Mouse (Mus musculus) neural tube, embryonic 12.5 days (tissue): Measurements from ENCODE around the gene Heatr6. TPM values are rescaled to one million over a fixed set of nuclear protein-coding genes. Genes with fewer than 3 reads are reported as not detected.

Source experiments
- ATAC-seq: fragments of 200-750 bp; cut with Nextera tagmentation; 2 replicates; pipeline ENCODE4 v1.8.0; 2017; ENCODE audit warnings: low read depth, mild to moderate bottlenecking, moderate TSS enrichment, moderate library complexity; ENCODE audit not compliant: low FRiP score
- H3K27ac ChIP-seq: fragments of 300-500 bp; sonication (generic); 2 replicates; pipeline ENCODE4 v1.5.1; 2016
- H3K27me3 ChIP-seq: fragments of 300-500 bp; sonication (generic); replicated peaks from 2 replicates; pipeline ENCODE4 v1.6.1; 2016; ENCODE audit warnings: mild to moderate bottlenecking
- H3K36me3 ChIP-seq: fragments of 300-500 bp; sonication (generic); 2 replicates; pipeline ENCODE4 v1.6.1; 2016; ENCODE audit warnings: mild to moderate bottlenecking
- H3K4me1 ChIP-seq: fragments of 300-500 bp; sonication (generic); 2 replicates; pipeline ENCODE4 v1.6.1; 2016
- H3K4me2 ChIP-seq: fragments of 300-500 bp; sonication (generic); replicated peaks from 2 replicates; pipeline ENCODE4 v1.6.1; 2016; ENCODE audit warnings: mild to moderate bottlenecking
- H3K4me3 ChIP-seq: fragments of 300-500 bp; sonication (generic); 2 replicates; pipeline ENCODE4 v1.5.1; 2016
- H3K9ac ChIP-seq: fragments of 300-500 bp; sonication (generic); 2 replicates; pipeline ENCODE4 v1.6.1; 2016; ENCODE audit warnings: mild to moderate bottlenecking
- H3K9me3 ChIP-seq: fragments of 300-500 bp; sonication (generic); 2 replicates; pipeline ENCODE4 v1.6.1; 2016; ENCODE audit warnings: mild to moderate bottlenecking
- WGBS: fragments of 180-500 bp; shearing (Covaris S2); methylation state at CpG from one replicate; pipeline ENCODE4 v1.1.7; 2016; 5-methylcytosine and 5-hydroxymethylcytosine counted together
- polyA plus RNA-seq: library from polyadenylated mRNA; unstranded; fragments of >200 nt; fragmentation: Nextera tagmentation; extraction: Ambion mirVana; gene quantifications from 2 replicates; pipeline ENCODE4 v1.2.1, GENCODE M21; 2016

Heatr6 gene
- polyA plus RNA-seq, 1 experiment from 2014 or later: 33.2 TPM

DNA sequence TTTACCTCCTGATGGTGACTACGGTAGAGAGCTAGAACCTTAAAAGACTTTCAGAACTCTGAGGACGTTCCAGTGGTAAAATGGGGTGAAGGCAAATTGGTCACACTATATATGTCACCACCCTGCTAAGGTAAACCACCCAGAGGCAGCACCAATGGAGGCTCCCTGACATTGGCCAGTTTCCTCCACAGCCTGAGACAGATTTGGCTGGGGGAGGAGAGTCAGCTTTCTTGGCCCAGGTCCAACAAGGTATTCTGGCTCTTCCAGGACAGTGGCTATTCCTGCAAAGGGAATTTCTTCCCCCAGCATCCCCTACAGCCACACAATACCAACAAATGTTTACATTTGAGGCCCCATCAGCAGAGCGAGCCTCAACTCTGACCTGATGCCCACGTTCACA lies 64.5 kb downstream of the Heatr6 start:
- Histone ChIP-seq H3K9ac (no peak overlapping the region), H3K27me3 (no peaks in the 10 kb centered on the region; the same call in 1 of the 2 replicates)

DNA sequence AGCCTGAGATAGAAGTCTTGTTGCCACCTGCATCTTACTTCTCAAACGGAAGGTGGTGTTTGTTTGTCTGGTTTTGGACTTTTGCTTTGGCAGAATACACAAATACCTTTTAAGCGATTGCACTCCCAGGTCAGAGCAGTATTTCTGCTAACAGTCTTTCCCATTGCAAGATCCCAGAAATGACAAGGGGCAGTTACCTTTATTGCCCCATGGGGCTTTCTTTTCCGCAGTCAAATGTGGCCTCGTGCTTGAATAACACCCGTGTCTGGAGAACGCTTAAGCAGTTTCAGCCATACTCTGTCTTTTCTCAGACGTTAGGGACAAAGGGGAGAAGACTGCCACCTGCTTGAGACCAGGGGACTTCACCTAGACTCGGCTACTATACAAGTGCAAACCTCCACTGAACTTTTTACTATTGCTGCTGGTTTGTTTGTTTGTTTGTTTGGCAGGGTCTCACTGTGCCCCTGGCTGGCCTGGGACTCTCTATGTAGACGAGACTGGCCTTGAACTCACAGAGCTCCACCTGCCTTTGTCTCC lies 65.2 kb downstream of the Heatr6 start:
- no peak overlapping the region for H3K4me3 ChIP-seq
- no peak for ATAC-seq
- WGBS: 50% methylated on average over 9 of the region's 9 CpGs
- no peaks in the 10 kb centered on the region for H3K36me3 ChIP-seq
- H3K27ac ChIP-seq: no peak overlapping the region
- H3K4me1 ChIP-seq: 0 out of 2 replicates have a peak, but pooled peaks cover 5% of the 10 kb centered on the region
- no peaks in the 10 kb centered on the region for H3K9me3 ChIP-seq
- no peak overlapping the region for H3K9ac ChIP-seq
- no peaks in the 10 kb centered on the region; the same call in 1 of the 2 replicates for H3K27me3 ChIP-seq
- no peak overlapping the region for H3K4me2 ChIP-seq

More for the DNA sequence above, 64.5 kb downstream of the Heatr6 start:
- 0 out of 2 replicates have a peak, but pooled peaks cover 5% of the 10 kb centered on the region for H3K4me1 ChIP-seq
- no peaks in the 10 kb centered on the region for H3K36me3 ChIP-seq
- H3K4me3 ChIP-seq: no peak overlapping the region
- H3K27ac ChIP-seq: no peak overlapping the region
- ATAC-seq: no peak
- H3K9me3 ChIP-seq: no peaks in the 10 kb centered on the region
- no peak overlapping the region for H3K4me2 ChIP-seq
- 75% methylated on average over 4 of the region's 4 CpGs for WGBS

DNA sequence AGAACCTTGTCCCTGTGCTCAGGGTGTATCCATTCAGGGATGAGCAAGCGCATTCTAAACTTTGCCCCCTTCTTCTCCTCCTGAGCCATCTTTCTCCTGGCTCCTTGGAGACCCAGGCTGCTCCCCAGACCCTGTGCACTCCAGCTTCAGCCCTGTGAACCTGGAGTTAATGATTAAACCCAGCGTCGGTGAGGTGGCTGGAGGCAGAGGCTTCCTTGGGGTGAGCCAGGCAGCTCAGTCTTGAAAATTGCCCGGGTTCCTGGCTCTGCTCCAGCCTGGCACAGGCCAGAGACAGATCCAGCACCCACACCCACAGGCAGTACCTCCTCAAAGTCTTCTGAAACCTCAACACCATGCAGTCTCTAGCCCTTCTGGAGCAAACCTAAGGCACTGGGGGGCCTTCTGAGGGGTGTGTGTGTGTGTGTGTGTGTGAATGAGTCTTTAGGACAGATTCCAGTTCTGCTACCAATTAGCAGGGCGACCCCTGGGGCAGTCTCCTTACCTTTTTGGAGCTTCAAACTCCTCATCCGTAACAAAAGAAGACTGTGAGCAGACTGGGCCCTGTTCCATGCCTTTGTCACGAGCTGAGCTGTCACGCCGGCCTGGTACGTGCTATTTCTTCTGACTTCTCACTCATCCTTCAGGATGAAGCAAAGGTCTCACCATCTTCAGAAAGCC lies 66.4 kb downstream of the Heatr6 start:
- Histone ChIP-seq H3K4me3 (no peak overlapping the region), H3K9ac (no peak overlapping the region), H3K27me3 (no peaks in the 10 kb centered on the region; the same call in 1 of the 2 replicates), H3K36me3 (no peaks in the 10 kb centered on the region), H3K9me3 (no peaks in the 10 kb centered on the region), H3K27ac (no peak overlapping the region), H3K4me2 (no peak overlapping the region), H3K4me1 (0 out of 2 replicates have a peak, but pooled peaks cover 5% of the 10 kb centered on the region)
- no peak for ATAC-seq
- WGBS: 36% methylated on average over 10 of the region's 10 CpGs

DNA sequence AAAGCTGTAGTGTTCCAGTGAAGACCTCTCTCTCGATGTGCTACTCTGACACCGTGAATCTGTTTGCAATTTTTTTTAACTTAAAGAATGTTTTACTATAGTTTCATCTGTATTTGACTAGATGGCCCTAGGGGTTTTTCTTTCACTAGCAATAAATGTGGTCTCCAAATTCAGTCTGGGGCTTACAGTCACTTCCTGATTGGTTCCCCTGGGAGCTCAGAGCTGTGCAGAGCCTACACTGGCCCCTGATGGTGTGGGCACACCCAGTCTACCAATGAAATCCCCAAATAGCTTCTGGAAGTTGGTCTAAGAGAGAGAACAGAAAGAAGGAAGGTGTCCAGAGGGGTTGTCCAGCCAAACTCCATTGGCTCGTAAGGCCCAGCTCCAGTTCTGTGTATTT lies 72.6 kb downstream of the Heatr6 start:
- H3K9ac ChIP-seq: no peak overlapping the region
- no peak overlapping the region for H3K4me2 ChIP-seq
- no peak overlapping the region for H3K4me3 ChIP-seq
- no peaks in the 10 kb centered on the region for H3K4me1 ChIP-seq
- no peak for ATAC-seq
- H3K9me3 ChIP-seq: no peaks in the 10 kb centered on the region
- H3K36me3 ChIP-seq: no peaks in the 10 kb centered on the region
- 93% methylated on average over 3 of the region's 3 CpGs for WGBS
- H3K27ac ChIP-seq: no peak overlapping the region
- no peaks in the 10 kb centered on the region for H3K27me3 ChIP-seq

DNA sequence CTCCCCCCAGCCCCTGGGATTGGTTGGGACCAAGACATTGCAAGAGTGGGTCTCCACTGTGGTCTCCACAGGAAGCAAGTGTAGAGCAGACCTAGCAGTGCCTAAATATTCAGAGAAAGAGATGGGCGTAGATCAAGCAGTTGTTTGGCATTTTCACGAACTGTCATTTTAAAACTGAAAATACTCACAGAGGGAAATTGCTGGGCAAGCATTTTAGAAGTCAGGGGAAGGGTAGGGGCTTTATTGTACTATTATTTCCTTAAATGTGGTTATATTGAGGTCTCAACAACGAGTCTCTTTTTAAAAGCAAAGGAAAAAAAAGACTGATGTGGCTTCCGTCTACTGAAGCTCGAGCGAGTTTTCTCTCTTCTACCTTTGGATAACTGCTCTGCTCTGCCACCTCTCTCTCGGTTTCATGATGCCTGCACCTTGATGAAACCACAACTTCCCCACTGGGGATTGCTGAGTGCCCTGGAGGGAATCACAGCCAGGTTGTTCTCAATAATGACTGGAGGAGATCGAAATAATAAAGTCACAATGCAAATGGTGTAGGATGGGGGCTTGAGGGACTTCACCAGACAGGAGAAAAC lies 75.2 kb downstream of the Heatr6 start:
- Histone ChIP-seq H3K4me2 (no peak overlapping the region), H3K27ac (no peak overlapping the region), H3K4me1 (no peaks in the 10 kb centered on the region), H3K36me3 (no peaks in the 10 kb centered on the region), H3K4me3 (no peak overlapping the region), H3K9me3 (no peaks in the 10 kb centered on the region), H3K9ac (no peak overlapping the region), H3K27me3 (no peaks in the 10 kb centered on the region)
- ATAC-seq: no peak
- WGBS: 80% methylated on average over 8 of the region's 8 CpGs

DNA sequence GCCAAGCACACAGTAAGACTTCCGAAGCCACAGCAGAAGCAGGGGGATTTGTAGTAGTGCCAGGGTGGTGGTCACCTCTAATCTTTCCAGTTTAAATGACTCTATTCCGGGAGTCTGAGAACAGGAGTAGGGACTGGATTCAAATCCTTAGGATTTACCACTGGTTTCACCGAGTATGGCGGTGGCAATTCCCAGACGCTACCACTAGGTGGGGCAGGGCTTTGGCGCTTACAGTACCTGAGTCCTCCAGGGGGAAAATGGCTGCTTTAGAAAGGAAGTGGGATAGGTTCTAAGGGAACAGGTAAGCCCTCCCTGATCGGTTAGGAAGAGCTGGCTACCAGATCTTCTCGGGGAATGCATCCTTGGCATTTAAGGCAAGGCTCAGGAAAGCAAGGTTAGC lies 78.9 kb downstream of the Heatr6 start:
- H3K4me2 ChIP-seq: no peak overlapping the region
- no peaks in the 10 kb centered on the region for H3K27me3 ChIP-seq
- H3K4me3 ChIP-seq: no peak overlapping the region
- no peak overlapping the region for H3K9ac ChIP-seq
- H3K27ac ChIP-seq: no peak overlapping the region
- H3K4me1 ChIP-seq: no peaks in the 10 kb centered on the region
- H3K9me3 ChIP-seq: no peaks in the 10 kb centered on the region
- no peaks in the 10 kb centered on the region for H3K36me3 ChIP-seq
- no peak for ATAC-seq
- WGBS: 45% methylated on average over 8 of the region's 8 CpGs

Other genes with a start within 250 kb of the Heatr6 start
- gene Heatr9, start 231.5 kb upstream of the Heatr6 start, polyA plus RNA-seq: not detected in 2 replicates
- not detected in 2 replicates for gene Ccl5, start 223.2 kb upstream of the Heatr6 start, polyA plus RNA-seq
- 1.1 and 2.1 TPM in 2 replicates for gene Ccl9, start 175.1 kb upstream of the Heatr6 start, polyA plus RNA-seq
- gene Ccl6, start 160.6 kb upstream of the Heatr6 start, polyA plus RNA-seq: 1.4 and 2.0 TPM in 2 replicates
- not detected in 2 replicates for gene Rpl9-ps1, start 108.1 kb upstream of the Heatr6 start, polyA plus RNA-seq
- gene Ccl3, start 104.3 kb upstream of the Heatr6 start, polyA plus RNA-seq: 1.5 and 1.7 TPM in 2 replicates
- 0.42 and 0.55 TPM in 2 replicates for gene Ccl4, start 91.1 kb upstream of the Heatr6 start, polyA plus RNA-seq
- gene Wfdc17, start 49.7 kb upstream of the Heatr6 start, polyA plus RNA-seq: 0.55 TPM in 1 of 2 replicates, not detected in the other
- gene Wfdc18, start 44.7 kb upstream of the Heatr6 start, polyA plus RNA-seq: not detected in 2 replicates
- not detected in 2 replicates for gene Wfdc21, start 6.8 kb upstream of the Heatr6 start, polyA plus RNA-seq
- gene Hnf1b, start 96.4 kb downstream of the Heatr6 start, polyA plus RNA-seq: 0.19 and 0.20 TPM in 2 replicates
- gene Ddx52, start 188.4 kb downstream of the Heatr6 start, polyA plus RNA-seq: 32.9 and 38.4 TPM in 2 replicates
- 26.3 and 27.9 TPM in 2 replicates for gene Synrg, start 210.7 kb downstream of the Heatr6 start, polyA plus RNA-seq